9 mouse cellular contexts compared by ENCODE assay signal in the genomic region with DNA sequence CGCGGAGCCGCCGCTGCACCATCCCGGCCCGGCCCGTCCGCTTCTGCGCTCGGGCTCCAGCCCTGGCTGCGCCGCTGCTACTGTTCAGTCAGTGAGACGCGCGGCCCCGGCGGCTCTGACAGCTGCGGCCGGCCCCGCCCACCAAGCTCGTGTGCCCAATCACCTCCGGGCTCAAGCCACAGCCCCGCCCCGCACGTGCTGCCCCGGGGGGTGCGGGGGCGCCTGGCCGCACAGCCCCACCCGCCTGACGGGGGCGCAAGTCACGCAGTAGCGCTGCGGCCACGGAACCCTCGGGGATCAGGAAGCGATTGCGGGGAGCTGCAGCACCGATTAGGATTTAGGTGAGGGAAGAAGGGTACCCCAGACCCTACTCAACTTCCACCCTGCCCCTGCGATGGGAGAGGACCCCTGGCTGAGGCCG. TPM values are rescaled to one million over a fixed set of nuclear protein-coding genes. Genes with fewer than 3 reads are reported as not detected.
DNase-seq lines count a peak whose midpoint lies in the region; ATAC-seq and TF ChIP-seq lines count a peak whose summit lies in the region.
"Had no signal": no experiment of that assay in that cellular context is flagged by ENCODE, and none has a peak within 500 bp of the region (broad histone marks: within the 10 kb centered on the region; RNA-seq: fewer than 3 reads in every experiment).

A gene (minus strand): TSS at position 24 of the 421 bp plus-strand sequence.

- DNase-seq in MEL (ENCODE audit: low read depth, low spot score): peak; percentile 88
- peak; percentile 73 for DNase-seq in cerebellum, adult 9-11 months
- DNase-seq in frontal cortex, postnatal 36 days (ENCODE audit: low spot score in 2 of 2): peak; percentile 91 to 94
- DNase-seq in hindbrain, embryonic 14.5 days (ENCODE audit: low spot score): peak; percentile 87
- DNase-seq in left cerebral cortex, adult 11 months (ENCODE audit: low spot score): peak; percentile 92
- peak; percentile 97 for DNase-seq in lung, postnatal 36 days
- peak; percentile 93 for DNase-seq in retina, postnatal 1 day
- peak; percentile 91 for DNase-seq in thymus, postnatal 4 days

- peaks cover 0 to 9% of the 10 kb centered on the region in 2 experiments; a peak in 2 of 4 replicates for H3K27me3 ChIP-seq in MEL (ENCODE audit: control insufficient read depth in 1 of 2, insufficient read depth in 2 of 2, low read length in 2 of 2)
- no peaks in the 10 kb centered on the region for H3K27me3 ChIP-seq in hindbrain, embryonic 14.5 days (ENCODE audit: control insufficient read depth, insufficient read depth, low read length)

- H3K36me3 ChIP-seq in MEL (ENCODE audit: control insufficient read depth in 1 of 2, insufficient read depth in 2 of 2, low read length in 2 of 2): peaks cover 0 to 5% of the 10 kb centered on the region in 2 experiments; a peak in 2 of 4 replicates
- H3K36me3 ChIP-seq in hindbrain, embryonic 14.5 days (replicated peaks; ENCODE audit: control insufficient read depth, insufficient read depth): no peaks in the 10 kb centered on the region

- no peak within 1 kb of the TSS for H3K27ac ChIP-seq in MEL (ENCODE audit: control insufficient read depth, low read depth, low read length)
- peak within 1 kb of the TSS; percentile 94 for H3K27ac ChIP-seq in hindbrain, embryonic 14.5 days
- H3K27ac ChIP-seq: macrophage had no signal

- H3K4me1 ChIP-seq in MEL (ENCODE audit: control insufficient read depth in 1 of 2, insufficient read depth in 2 of 2, low read length in 2 of 2): peaks cover 0 to 17% of the 10 kb centered on the region in 2 experiments; a peak in 2 of 4 replicates
- peaks cover 25% of the 10 kb centered on the region for H3K4me1 ChIP-seq in hindbrain, embryonic 14.5 days (replicated peaks; ENCODE audit: control insufficient read depth, insufficient read depth, low read length)

- ATAC-seq in hindbrain, embryonic 14.5 days (ENCODE audit: low FRiP score): peak; percentile 92

- H3K9me3 ChIP-seq in MEL (replicated peaks; ENCODE audit: insufficient read depth, low read length): no peaks in the 10 kb centered on the region
- no peaks in the 10 kb centered on the region for H3K9me3 ChIP-seq in hindbrain, embryonic 14.5 days (ENCODE audit: control insufficient read depth, low read length)

- peak within 1 kb of the TSS; percentile 23 for H3K9ac ChIP-seq in MEL (ENCODE audit: control insufficient read depth, low read depth, low read length, poor library complexity, severe bottlenecking)
- H3K9ac ChIP-seq in hindbrain, embryonic 14.5 days: peak within 1 kb of the TSS; percentile 96

- H3K4me2 ChIP-seq in hindbrain, embryonic 14.5 days (replicated peaks): peak within 1 kb of the TSS; percentile 75

- TF ChIP-seq CTCF in MEL (IDR thresholded peaks at IDR 0.05 in 2 of 3, conservative IDR thresholded peaks at IDR 0.05 in 1 of 3; ENCODE audit: control insufficient read depth in 1 of 3, insufficient read depth in 1 of 3, low read depth in 2 of 3, low read length in 3 of 3, poor library complexity in 1 of 3, severe bottlenecking in 1 of 3): peak in 2 of 3 experiments; percentile 59 to 66; a peak in 4 of 6 replicates

- TF ChIP-seq RAD21 in MEL (IDR thresholded peaks at IDR 0.05; ENCODE audit: low read depth, low read length): peak; percentile 9

- H3K79me2 ChIP-seq in MEL (ENCODE audit: control insufficient read depth, insufficient read depth, low read length, poor library complexity): no peaks in the 10 kb centered on the region

- WGBS in hindbrain, embryonic 14.5 days: under 1% methylated on average over 39 of the region's 42 CpGs

- peak within 1 kb of the TSS; percentile 21 to 51; a peak in 3 of 4 replicates for H3K4me3 ChIP-seq in MEL (ENCODE audit: control insufficient read depth in 1 of 2, insufficient read depth in 1 of 2, low read depth in 2 of 2, low read length in 2 of 2)
- H3K4me3 ChIP-seq in hindbrain, embryonic 14.5 days (replicated peaks; ENCODE audit: low read length): peak within 1 kb of the TSS; percentile 81

- TF ChIP-seq POLR2A in MEL (IDR thresholded peaks at IDR 0.05; ENCODE audit: control insufficient read depth in 1 of 2, insufficient read depth in 1 of 2, low read depth in 1 of 2, low read length in 2 of 2, poor library complexity in 1 of 2): no peak

- 0 out of 4 replicates have a peak, but pooled peaks of 1 of the 2 experiments have one; percentile 12 for TF ChIP-seq EP300 in MEL (IDR thresholded peaks at IDR 0.05; ENCODE audit: low read depth in 1 of 2, low read length in 2 of 2)

TF ChIP-seq in MEL, 35 proteins besides CTCF, POLR2A, EP300 and RAD21:
- TF ChIP-seq NRF1 (IDR thresholded peaks at IDR 0.05; ENCODE audit: insufficient read depth, low read depth, low read length, poor library complexity, severe bottlenecking) (peak; percentile 22; the same call in 1 of the 2 replicates), BHLHE40 (IDR thresholded peaks at IDR 0.05; ENCODE audit: borderline replicate concordance, low read depth, low read length) (peak; percentile 100), ZKSCAN1 (IDR thresholded peaks at IDR 0.05; ENCODE audit: low read depth, low read length) (no peak), SMC3 (IDR thresholded peaks at IDR 0.05; ENCODE audit: low read depth, low read length) (peak; percentile 39; the same call in 1 of the 2 replicates), ELF1 (IDR thresholded peaks at IDR 0.05; ENCODE audit: low read depth, low read length) (no peak), MAX (IDR thresholded peaks at IDR 0.05; ENCODE audit: low read length) (peak; percentile 76), USF1 (IDR thresholded peaks at IDR 0.05; ENCODE audit: low read depth, low read length) (peak; percentile 81), TCF12 (IDR thresholded peaks at IDR 0.05; ENCODE audit: low read depth, low read length) (peak; percentile 30; the same call in 1 of the 2 replicates), USF2 (IDR thresholded peaks at IDR 0.05; ENCODE audit: borderline replicate concordance in 1 of 2, insufficient read depth in 1 of 2, low read depth in 1 of 2, low read length in 2 of 2) (no peak), MXI1 (IDR thresholded peaks at IDR 0.05; ENCODE audit: low read depth, low read length) (peak; percentile 63), CHD1 (IDR thresholded peaks at IDR 0.05; ENCODE audit: low read depth, low read length) (no peak), SIN3A (IDR thresholded peaks at IDR 0.05; ENCODE audit: low read length) (0 out of 2 replicates have a peak, but pooled peaks have one; percentile 45), MAZ (IDR thresholded peaks at IDR 0.05; ENCODE audit: low read depth, low read length) (peak; percentile 69; the same call in 1 of the 2 replicates), ETS1 (IDR thresholded peaks at IDR 0.05; ENCODE audit: low read depth, low read length) (peak; percentile 20; the same call in 1 of the 2 replicates), RCOR1 (IDR thresholded peaks at IDR 0.05; ENCODE audit: low read depth, low read length) (0 out of 2 replicates have a peak, but pooled peaks have one; percentile 18)

RNA-seq across cellular contexts. Expression of the gene that starts here (rescaled TPM):
- total RNA-seq in MEL (2012; rRNA removed): 0.33 and 0.58 TPM in 2 replicates
- 1 to 10 TPM in 1 of 2 experiments, not detected in 1; 3.0 TPM for polyA plus RNA-seq in MEL (2012; ENCODE audit: insufficient read depth in 1 of 2, insufficient read length in 2 of 2, low read depth in 1 of 2, low replicate concordance in 2 of 2, missing spikeins in 1 of 2)
- 11.9 and 12.4 TPM in 2 replicates for polyA plus RNA-seq in hindbrain, embryonic 14.5 days (2014; fragmentation: Nextera tagmentation; extraction: Ambion mirVana)
- polyA plus RNA-seq: macrophage had no signal
